Mouse (Mus musculus): ENCODE measurements around the gene Neu3. TPM values are rescaled to one million over a fixed set of nuclear protein-coding genes. Genes with fewer than 3 reads are reported as not detected.

The Neu3 gene
- total RNA-seq, 2 experiments from 2014 or later: 2.3 to 3.0 TPM

GRCm38 (mm10) chr7:99796471-99796870 is 31.7 kb downstream of the Neu3 start:
- DNase-seq (ENCODE audit: low spot score in 2 of 2): no peak

- no peak for DNase-seq (ENCODE audit: low spot score in 2 of 2)
Observed at GRCm38 (mm10) chr7:99795192-99795981, 32.8 kb downstream of the Neu3 start.

- DNase-seq (ENCODE audit: low spot score in 2 of 2): no peak
Observed at GRCm38 (mm10) chr7:99794096-99794495, 34.1 kb downstream of the Neu3 start.

GRCm38 (mm10) chr7:99790816-99791215 is 37.4 kb downstream of the Neu3 start:
- DNase-seq (ENCODE audit: low spot score in 2 of 2): no peak

GRCm38 (mm10) chr7:99788563-99788962 is 39.7 kb downstream of the Neu3 start:
- DNase-seq (ENCODE audit: low spot score in 2 of 2): no peak

- DNase-seq (ENCODE audit: low spot score in 2 of 2): no peak
Observed at GRCm38 (mm10) chr7:99787935-99788334, 40.3 kb downstream of the Neu3 start.

GRCm38 (mm10) chr7:99786774-99787173 is 41.4 kb downstream of the Neu3 start:
- no peak for DNase-seq (ENCODE audit: low spot score in 2 of 2)

- DNase-seq (ENCODE audit: low spot score in 2 of 2): no peak
Observed at GRCm38 (mm10) chr7:99785553-99785952, 42.7 kb downstream of the Neu3 start.

- DNase-seq (ENCODE audit: low spot score in 2 of 2): no peak
Observed at GRCm38 (mm10) chr7:99783421-99783820, 44.8 kb downstream of the Neu3 start.

- no peak for DNase-seq (ENCODE audit: low spot score in 2 of 2)
Observed at GRCm38 (mm10) chr7:99781916-99782315, 46.3 kb downstream of the Neu3 start.

- DNase-seq (ENCODE audit: low spot score in 2 of 2): no peak
Observed at GRCm38 (mm10) chr7:99781385-99781784, 46.8 kb downstream of the Neu3 start.

- DNase-seq (ENCODE audit: low spot score in 2 of 2): no peak
Observed at GRCm38 (mm10) chr7:99763207-99763606, 65.0 kb downstream of the Neu3 start, which contains the start of gene Olfr521. Olfr521 (plus strand) TSS chr7:99763507.

Other genes starting within 250 kb of the Neu3 start
- gene Tpbgl, start 201.3 kb downstream of the Neu3 start, total RNA-seq (2021): 1 to 10 TPM; 3.8 to 4.8 TPM
- 10 to 100 TPM; 10.1 to 11.9 TPM for gene Slco2b1, start 117.1 kb downstream of the Neu3 start, total RNA-seq (2021)
- not detected for gene Olfr520, start 98.1 kb downstream of the Neu3 start, total RNA-seq (2021)
- not detected for gene Olfr521, start 64.9 kb downstream of the Neu3 start, total RNA-seq (2021)
- gene Xrra1, start 30.7 kb upstream of the Neu3 start, total RNA-seq (2021): 1 to 10 TPM in 1 of 2 experiments, under 1 TPM in 1; 0.87 to 1.2 TPM
- gene Spcs2, start 35.0 kb upstream of the Neu3 start, total RNA-seq (2021): 10 to 100 TPM; 86.3 to 96.7 TPM
- gene Rnf169, start 152.0 kb upstream of the Neu3 start, total RNA-seq (2021): 10 to 100 TPM; 45.6 to 47.4 TPM
- under 1 TPM in 1 of 2 experiments, not detected in 1; 0.37 TPM for gene Chrdl2, start 177.8 kb upstream of the Neu3 start, total RNA-seq (2021)